Mouse (Mus musculus) kidney, postnatal 36 days (tissue): Measurements from ENCODE around the gene Atg4d.
"Not testable (repeated sequence)": the region's sequence is repeated elsewhere in the genome, so short reads cannot be mapped to it uniquely, and the experiment has no call there.

Experiments used
- DNase-seq, 2 experiments: peaks; one replicate each; pipeline ENCODE4 v3.0.0; 2021 to 2022; ENCODE audit warnings: mixed read lengths in 2 of 2

The Atg4d gene

DNA sequence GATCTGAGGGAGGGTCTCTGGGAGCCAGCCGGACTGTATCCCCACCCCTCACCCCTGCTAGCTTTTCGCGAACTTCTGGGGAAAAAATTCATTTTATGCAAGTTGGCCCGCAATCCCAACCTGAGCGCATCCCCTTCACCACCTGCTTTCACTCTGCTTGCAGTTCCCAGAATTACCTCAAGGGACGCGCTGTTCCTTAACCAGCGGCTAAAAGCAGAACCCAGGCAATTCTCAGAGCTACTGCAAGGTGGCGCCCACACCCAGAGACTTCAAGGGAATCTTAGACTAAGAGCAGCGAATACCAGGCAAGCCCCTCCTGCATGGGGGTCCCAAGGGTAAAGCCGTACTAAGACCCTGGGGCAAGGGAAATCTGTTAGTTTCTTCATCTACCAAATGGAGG, 23.8 kb upstream of the Atg4d start:
- DNase-seq, result peak; percentile 89 to 93

DNA sequence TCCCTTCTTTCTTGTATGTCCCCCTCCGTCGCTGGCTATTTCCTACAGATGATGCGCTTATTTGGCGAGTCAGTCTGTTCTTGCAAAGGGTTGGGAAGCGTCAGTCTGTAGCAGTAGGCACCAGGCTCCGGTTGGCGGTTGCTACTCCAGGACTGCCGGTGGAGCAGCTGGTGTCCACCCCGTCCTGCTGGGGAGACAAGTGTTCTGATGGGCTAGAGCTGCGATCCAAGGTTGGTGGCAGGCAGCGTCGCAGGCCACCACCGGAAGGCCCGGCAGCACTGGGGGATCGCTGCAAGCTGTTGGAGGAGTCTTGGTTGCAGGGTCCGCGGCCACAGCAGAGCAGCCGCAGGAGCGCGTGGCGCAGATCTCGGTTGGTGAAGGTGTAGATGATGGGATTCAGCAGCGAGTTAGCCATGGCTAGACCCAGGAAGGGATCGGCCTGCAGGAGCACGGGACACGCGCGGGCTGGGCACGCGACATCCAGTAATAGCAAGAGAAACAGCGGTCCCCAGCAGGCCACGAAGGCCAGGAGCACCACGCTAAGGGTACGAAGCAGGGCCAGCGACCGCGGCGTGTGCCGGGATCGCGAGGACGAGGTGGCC, 21.2 kb upstream of the Atg4d start:
- DNase-seq, result no peak

DNA sequence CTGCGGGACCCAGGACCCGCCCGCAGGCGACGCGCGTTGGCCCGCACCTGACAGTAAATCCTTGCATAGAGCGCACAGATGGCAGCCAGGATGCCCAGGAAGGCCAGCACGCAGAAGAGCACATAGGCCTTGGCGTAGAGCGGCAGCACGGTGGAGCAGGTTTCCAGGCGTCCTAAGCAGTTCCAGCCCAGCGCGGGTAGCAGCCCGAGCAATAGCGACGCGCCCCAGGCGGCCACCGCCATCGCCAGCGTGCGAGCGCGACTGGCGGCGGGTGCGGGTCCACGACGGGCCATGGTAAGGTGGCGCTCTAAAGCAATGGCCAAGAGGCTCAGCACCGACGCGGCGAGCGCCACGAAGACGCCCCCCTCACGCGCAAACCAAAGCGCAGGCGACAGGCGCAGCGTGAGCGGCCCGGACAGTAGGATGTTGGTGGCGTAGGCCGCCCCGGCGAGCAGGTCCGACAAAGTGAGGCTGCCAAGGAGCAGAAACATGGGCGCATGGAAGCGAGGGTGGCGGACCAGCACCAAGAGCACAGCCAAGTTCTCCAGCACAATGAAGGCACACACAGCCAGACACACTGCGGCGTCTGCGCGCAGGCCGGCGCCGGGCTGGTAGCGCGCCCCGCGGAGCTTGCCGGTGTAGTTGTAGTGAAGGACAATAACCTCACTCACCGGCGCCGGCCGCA, 20.5 kb upstream of the Atg4d start:
- DNase-seq, result peak in 1 of 2 experiments; percentile 47

DNA sequence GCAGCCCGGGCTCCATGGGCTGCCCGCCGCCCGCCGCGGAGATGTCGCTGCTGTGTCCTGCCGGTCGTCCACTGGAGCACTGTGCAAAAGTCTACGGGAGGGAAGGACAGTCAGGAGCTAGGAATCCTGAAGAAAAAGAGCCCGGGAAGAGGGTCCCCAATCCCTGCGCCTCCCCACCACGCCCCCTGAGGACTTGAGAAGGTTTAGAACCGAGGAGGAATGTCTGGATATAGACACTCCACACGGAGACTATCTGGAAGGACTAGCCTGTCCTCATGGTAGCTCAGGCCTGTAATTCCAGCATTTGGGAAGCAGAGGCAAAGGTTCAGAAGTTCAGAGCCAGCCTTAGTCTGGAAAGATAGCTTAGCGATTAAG, 20.0 kb upstream of the Atg4d start:
- DNase-seq, result no peak

DNA sequence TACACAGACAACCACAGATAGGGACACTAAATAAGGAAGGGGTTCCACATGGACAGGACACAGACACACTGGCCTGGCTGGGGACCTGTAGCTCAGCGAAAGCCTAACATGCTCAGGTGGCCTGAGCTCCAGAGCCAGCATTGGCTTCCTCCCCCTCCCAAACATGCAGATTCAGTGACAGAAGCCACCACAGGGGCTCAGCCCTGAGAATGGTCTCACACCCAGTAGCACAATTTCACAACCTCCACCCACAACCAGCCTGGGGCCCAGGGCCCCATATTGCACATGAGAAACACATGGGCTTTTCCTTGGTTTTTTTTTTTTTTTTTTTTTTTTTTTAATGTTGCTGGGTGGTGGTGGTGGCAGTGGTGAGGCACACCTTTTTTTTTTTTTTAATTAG, 18.8 kb upstream of the Atg4d start:
- no peak for DNase-seq

DNA sequence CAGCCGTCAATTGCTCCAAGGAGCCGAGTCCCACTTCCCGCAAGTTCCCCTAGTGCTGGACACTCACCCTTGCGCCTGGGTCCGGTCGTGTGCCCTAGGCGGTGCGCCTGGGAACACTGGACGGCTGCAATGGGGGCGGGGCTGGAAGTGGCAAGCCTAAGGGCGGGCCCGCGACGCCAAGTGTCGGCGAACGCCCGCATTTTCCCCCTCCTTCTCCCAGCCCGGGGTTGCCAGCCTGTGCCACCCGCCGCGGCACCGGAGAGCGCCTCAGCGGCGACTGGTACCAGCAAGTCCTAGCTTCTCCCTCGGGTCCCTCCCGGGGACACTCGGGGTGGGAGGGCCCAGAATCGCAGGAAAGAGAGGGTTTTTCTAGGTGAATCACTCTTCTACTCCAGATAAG, 16.8 kb upstream of the Atg4d start, which contains the start of gene S1pr5:
Gene S1pr5, minus strand, starts transcription at position 118 of the 400 bp plus-strand sequence.
- peak; percentile 69 to 85 for DNase-seq

DNA sequence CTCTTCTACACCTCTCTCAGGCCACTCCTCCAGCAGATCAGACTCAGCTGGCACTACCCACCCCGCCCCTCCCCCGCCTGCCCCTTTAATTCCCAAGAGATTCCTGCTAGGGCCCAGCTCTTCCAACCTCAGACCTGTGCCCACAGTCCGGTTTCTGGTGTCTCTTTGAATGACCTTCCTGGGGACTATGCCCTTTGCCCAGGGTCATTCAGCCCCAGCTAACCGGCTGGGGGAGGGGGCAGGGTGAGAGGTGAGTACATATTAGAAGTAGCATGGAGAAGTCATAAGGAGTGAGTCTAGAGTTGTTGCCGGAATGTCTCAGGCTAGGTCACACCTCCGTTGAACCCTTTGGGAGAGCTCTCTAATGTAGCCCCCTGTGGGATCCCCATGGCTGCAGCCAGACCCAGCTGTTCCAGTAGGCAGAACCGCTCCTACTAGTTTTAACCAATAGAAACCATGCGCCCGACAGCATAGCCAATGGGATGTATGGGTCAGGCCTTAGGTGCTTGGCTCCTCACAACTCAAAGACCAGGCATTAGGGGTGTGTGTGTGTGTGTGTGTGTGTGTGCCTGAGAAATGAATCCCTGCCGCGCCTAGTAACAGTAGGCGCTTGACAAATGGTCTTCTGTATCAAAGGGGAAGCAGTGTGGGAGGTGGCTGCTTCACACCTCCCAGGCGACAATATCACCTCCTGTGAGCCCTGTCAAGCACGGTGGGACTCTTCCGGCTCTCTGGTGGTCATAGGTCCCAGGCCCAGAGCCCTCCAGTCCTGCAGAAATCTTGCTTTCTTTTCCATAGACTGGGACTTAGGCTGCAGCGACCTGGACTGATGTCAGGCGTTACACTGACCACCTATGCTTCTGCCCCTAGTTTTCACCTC, 15.2 kb upstream of the Atg4d start:
- no peak for DNase-seq

DNA sequence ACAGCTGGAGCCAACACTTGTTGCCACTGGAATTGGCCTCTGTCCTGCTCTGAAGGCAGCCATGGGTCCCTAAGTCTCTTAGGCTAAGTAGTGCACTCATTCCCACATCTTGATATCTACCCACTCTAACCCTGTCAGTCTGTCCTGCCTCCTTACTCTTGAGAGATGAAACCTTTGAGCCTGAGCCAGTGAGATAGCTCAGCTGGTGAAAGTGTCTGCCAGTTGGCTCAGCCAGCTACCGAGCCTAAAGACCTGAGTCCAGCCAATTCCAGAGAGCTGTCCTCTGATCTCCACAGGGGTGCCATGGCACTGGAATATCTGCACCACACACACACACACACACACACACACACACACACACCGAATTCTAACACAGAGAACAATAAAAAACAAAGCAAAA, 14.6 kb upstream of the Atg4d start:
- DNase-seq, result no peak

DNA sequence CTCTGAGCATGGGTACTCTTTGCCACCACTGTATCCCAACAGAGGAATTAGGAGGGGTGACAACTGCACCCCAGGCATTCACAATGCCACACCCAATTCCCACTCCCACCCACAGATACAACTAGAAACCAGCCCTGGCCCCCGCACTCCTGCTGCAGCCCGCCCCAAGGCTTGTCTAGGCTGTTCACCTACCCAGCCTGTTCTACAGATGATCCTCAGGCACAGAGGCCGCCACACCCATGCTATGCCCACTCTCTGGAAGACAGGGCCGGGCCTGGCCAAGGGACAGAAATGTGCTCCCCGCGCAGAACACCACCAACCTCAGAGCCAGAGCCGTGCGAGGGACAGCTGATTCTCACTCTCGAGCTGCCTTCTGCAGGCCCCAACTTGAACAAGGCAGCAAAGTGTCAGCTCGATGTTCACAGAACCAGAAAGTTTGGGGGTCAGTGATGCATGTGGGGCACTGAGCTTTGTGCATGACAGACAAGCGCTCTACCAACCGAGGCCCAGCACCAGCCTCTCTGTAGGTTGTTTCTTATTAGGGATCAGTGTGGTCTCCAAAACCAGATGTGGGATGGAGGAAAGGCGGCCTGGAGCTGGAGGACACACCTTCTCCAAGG, 13.9 kb upstream of the Atg4d start:
- DNase-seq, result no peak

DNA sequence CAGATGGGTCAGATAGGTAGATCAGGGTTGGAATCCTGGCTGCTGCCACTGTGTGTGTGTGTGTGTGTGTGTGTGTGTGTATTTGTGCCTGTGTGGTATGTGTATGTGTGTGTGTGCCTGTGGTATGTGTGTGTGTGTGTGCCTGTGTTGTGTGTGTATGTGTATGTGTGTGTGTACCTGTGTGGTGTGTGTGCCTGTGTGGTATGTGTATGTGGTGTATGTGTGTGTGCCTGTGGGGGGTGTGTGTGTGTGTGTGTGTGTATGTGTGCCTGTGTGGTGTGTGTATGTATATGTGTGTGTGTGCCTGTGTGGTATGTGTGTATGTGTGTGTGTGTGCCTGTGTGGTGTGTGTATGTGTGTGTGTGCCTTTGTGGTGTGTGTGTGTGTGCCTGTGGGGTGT, 10.4 kb upstream of the Atg4d start:
- DNase-seq, result no peak

DNA sequence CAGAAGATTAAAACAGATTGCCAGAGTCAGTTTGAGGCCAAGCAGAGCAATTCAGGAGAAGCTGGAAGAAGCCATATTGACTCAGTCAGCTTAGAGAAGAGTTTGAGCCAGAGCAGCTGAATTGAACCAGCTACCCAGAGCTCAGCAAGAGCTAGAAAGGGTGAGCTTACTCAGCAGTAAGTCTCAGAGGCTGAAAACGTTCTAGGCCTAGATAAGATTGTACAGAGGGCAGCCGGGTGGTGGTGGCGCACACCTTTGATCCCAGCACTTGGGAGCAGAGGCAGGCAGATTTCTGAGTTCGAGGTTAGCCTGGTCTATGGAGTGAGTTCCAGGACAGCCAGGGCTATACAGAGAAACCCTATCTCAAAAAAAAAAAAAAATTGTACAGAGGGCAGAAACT, 8.7 kb upstream of the Atg4d start:
- not testable (repeated sequence) for DNase-seq

DNA sequence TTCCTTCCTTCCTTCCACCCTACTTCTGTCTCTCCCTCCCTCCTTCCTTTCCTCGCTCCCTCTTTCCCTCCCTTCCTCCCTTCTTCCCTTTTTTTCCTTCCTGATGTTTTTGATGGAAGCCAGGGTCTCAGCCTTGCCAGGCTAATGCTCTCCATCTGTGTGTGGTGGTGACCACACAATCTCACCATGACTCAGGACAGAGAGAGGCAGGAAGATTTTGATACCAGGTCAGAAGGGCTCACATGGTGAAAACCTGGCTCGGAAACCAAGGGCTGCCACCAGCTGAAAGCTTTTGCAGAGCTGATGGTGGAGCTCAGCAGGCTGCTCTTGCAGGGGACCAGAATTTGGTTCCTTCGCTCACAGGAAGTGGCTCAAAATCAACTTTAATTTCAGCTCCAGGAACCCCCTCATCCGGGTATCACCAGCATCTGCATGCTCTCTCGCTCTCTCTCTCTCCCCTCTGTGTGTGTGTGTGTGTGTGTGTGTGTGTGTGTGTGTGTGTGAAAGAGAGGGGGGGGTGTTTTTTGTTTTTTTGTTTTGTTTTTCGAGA, 4.5 kb upstream of the Atg4d start:
- no peak for DNase-seq

DNA sequence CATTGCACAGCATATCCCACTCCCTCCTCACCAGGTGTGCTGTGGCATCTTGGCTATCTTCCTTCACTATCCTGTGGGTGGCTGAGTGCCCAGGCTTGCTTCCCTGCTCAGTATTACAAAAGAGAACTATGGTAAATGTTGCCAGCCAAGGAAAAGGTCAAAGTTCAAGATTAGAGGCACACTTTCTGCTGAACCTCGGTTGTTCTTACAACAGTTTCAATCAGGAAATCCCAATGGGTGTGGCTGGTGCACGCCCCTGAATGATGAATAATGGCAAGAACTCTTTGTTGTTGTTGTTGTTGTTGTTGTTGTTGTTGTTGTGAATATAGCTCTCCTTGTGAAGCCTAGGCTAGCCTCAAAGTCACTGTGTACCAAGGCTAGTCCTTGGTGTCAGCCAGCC, 3.3 kb upstream of the Atg4d start:
- DNase-seq, result no peak

DNA sequence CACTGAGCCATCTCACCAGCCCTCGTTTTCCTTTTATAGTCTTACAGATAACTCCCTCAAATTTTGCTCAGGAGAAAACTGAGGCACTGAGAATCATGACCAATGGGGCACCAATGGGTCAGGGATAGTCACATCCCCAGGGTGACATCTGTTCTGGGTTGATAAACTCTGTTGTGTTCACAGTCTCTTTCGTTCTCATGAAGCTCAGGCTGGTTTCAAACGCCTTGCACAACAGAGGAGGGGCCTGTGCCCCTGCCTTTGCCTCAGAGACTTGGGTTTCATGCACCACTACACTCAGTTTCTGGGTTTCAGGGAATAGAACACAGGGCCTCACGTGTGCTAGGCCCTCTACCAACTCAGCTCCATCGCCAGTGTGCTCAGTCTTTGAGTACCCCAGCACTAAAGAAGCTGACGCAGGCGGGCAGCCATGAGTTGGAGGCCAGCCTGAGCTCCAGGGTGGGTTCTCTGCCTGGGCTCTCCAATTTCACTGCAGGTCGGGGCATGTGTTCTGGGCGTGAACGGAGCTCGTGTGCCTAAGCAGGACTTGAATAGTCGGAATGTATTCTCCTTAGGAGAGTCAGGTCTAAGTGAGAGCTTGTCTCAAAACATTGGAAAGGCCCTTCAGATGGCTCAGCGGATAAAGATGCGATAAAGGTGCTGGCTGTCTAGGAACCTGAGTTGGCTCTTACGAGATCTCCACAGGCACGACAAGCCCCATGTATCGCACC, 657 bp upstream of the Atg4d start:
- DNase-seq, result no peak

DNA sequence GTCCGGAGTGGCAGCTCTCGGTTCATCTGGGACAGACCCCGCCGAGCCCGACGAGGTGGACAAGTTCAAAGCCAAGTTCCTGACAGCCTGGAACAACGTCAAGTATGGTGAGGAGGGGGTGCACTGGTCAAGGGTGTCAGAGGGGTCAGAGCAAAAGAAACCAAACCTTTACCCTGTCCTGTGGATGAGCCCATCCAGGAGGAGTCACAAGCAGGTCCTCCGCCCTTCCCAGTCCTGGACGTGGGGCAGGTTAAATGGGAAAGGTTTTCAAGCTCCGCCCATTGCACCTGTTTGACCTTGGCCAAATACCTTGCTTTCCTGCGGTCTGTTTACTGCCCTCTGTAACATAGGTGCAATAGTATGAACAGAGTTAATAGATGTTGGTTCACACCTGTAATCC, 518 bp downstream of the Atg4d start:
- peak; percentile 73 to 78 for DNase-seq

DNA sequence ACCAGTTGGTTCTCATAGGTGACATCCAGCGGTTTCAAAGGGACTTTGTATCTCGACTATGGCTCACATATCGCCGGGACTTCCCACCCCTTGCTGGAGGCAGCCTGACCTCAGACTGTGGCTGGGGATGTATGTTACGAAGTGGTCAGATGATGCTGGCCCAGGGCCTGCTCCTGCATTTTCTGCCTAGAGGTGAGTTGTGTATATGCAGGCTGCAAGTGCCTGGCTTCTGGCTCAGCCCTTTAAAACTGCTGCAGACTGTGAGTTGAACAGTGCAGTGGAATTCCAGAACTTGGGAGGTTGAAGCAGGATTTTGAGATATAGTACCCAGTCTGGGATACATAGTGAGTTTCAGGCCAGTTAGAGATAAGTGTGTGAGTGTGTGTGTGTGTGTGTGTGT, 1.8 kb downstream of the Atg4d start:
- DNase-seq, result peak in 1 of 2 experiments; percentile 11

DNA sequence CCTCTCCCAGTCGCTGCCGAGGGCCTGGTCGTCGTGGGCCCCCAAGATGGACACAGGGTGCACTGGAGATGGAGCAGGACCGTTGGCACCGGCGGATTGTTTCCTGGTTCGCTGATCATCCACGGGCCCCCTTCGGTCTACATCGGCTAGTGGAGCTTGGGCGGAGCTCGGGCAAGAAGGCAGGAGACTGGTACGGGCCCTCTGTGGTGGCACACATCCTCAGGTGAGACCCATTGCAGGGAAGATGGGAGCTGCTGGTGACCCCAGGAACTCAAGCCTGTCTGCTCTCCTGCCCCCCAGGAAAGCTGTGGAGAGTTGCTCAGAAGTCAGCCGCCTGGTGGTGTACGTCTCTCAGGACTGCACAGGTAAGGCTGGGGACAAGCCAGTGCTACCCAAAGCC, 3.2 kb downstream of the Atg4d start:
- DNase-seq, result no peak

DNA sequence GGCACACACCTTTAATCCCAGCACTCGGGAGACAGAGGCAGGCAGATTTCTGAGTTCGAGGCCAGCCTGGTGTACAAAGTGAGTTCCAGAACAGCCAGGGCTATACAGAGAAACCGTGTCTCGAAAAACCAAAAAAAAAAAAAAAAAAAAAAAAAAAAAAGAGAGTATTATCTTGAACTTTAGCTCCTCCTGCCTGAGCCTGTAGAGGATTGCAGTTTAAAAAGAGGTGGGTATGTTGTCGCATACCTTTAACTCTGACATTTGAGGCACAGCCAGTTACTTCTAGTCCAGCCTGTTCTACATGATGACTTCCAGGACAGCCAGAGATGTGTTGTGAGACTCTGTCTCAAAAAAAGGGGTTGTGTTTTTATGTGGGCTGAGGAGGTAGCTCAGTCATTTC, 4.5 kb downstream of the Atg4d start:
- DNase-seq, result not testable (repeated sequence)

DNA sequence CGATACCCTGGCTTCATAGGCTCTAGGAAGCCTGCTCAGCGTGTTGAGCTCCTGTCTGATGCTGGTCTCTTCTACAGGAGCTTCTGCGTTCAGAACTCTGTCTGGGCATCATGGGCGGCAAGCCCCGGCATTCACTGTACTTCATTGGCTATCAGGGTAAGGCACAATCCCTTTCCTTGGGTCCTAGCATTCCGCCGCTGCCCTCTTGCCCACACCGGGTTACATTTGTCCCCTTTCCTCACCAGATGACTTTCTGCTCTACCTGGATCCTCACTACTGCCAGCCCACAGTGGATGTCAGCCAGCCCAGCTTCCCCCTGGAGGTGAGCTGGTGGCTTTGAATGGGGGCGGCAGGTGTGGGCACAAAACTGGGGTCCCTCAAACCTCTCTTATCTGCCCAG, 7.3 kb downstream of the Atg4d start:
- no peak for DNase-seq

DNA sequence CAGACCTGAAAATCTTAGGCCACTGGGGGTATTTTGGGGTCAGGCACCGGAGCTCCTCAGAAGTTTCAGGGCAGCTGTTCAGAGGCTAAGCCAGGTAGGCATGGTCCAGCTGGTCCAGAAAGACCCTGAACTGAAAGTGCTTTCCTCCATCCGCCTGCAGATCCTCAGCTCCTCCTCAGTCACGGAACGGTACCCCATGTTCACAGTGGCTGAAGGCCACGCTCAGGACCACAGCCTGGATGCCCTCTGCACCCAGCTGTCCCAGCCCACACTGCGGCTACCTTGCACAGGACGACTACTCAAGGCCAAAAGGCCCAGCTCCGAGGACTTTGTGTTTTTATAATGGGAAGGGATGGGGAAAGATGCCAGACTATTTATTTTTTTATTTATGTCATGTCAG, 8.0 kb downstream of the Atg4d start:
- DNase-seq, result no peak

DNA sequence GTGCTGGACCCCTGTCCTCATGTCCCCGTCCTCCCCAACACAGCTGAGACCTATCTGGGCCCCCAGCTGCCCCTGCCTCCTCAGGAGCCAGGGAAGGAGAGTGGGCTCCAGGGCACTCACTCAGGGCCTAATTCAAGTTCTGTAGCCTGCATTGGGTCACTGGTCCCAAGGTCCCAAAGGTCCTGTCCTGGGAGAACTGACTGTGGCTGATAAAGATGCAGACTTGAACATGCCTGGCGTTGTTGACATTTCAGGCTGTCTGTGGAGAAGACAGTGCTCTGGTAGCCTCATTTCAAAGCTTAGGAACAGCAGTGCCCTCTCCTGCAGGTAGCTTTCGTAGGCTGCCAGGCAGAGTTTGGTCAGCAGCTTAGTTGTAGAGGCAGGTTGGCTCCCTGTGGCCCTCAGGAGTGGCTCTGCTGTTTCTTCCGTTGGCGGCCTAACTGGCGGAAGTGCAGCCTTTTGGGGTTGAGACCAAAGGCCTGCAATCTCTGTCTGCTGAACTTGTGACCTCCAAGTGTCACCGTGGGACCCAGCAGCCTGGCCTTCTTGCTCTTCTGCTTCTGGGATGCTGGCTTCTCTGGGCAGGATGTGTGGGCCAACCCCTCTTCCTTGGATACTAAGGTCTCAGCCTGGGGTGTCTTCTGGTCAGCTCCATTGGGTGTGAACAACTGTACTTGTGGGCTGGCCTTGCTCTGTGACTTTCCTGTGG, 8.6 kb downstream of the Atg4d start:
- peak in 1 of 2 experiments; percentile 47 for DNase-seq

DNA sequence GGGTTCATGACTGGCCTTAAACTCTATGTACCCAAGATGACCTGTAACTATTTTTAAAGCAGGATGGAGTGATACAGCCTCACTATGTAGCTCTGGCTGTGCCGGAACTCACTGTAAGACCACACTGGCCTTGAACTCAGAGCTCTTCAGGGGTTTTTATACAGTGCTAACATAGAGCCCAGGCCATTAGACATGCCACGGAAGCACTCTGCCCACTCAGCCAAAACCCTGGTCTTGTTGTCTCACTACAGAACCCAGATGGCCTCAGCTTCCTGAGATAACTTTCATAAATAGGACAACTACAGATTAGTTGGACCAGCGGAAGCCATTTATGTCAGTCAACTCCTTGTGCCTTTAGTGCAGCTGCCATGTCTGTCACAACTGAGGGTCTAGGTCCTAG, 9.2 kb downstream of the Atg4d start:
- no peak for DNase-seq
